Mouse (Mus musculus): ENCODE results near the gene Gk2. TPM values are rescaled to one million over a fixed set of nuclear protein-coding genes. Genes with fewer than 3 reads are reported as not detected.

Gk2 gene
- not detected in 2 replicates for polyA plus RNA-seq (2012; rRNA removed)

DNA sequence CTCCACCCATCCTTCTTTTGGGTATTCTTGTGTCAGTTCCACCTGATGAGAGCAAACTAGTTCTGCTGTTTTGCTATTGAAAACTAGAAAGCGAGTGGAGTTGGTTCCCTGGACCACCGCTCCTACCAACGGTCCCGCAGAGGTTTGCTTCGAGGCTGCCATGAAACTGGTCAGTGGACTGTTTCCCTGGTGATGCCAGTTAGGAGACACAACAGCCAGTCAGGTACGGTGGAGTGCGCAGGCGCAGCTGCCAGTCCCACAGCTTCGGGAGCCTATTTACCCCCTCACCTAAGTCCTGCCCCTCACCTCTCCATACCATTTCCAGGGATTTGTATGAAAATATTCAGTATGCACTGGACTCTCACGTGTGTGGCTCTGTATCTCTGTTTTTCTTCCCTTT lies at the start of gene Gk2:
Gene Gk2 (minus strand): TSS at position 206 of the 400 bp plus-strand sequence.

Other genes with a start within 250 kb of the Gk2 start
- not detected in 2 replicates for gene Naa11, start 64.6 kb downstream of the Gk2 start, polyA plus RNA-seq (2012; rRNA removed)